Mouse (Mus musculus) cerebral cortex, adult 2 months (tissue): ENCODE results near the gene Thap4.

Experiments
- WGBS: fragments of 180-500 bp; shearing (Covaris S2); methylation state at CpG from one replicate; pipeline ENCODE4 v1.1.7; 2018; 5-methylcytosine and 5-hydroxymethylcytosine counted together

The Thap4 gene

DNA sequence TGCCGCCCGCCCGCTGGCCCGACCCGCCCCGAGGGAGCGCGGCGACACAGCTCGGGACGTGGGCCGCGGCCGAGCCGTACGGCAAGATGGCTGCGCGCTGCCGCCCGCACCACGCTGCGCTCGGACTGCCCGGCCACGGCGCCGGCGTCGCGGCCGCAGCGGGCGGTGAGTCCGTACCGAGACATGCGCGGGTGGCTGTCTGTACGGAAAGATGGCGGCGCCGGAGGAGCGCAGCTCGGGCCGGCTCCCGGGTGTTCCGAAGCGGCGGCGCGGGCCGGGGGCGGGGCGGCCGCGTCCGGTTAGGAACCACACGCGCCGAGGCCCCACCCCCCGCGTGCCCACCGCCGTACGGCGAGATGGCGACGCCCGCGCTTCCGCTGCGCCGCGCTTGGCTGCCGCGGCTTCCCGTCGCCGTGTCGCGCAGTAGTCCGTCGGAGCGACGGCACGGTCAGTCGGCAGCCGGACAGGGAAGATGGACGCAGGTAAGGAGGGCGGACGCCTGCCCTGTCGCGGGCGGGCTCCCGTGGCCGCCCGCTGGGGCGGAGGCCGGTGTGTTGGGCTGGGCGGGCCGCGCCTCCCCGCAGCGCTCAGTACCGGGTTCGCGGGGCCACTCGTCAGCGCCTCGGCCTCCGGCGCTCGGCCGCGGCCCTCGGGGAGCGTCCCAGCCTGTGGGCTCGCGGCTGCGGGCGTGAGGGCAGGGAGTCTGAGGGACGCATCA, at the start of gene Thap4:
Gene Thap4, minus strand, starts transcription at position 292 of the 718 bp plus-strand sequence.
- WGBS: 1% methylated on average over 103 of the region's 121 CpGs

DNA sequence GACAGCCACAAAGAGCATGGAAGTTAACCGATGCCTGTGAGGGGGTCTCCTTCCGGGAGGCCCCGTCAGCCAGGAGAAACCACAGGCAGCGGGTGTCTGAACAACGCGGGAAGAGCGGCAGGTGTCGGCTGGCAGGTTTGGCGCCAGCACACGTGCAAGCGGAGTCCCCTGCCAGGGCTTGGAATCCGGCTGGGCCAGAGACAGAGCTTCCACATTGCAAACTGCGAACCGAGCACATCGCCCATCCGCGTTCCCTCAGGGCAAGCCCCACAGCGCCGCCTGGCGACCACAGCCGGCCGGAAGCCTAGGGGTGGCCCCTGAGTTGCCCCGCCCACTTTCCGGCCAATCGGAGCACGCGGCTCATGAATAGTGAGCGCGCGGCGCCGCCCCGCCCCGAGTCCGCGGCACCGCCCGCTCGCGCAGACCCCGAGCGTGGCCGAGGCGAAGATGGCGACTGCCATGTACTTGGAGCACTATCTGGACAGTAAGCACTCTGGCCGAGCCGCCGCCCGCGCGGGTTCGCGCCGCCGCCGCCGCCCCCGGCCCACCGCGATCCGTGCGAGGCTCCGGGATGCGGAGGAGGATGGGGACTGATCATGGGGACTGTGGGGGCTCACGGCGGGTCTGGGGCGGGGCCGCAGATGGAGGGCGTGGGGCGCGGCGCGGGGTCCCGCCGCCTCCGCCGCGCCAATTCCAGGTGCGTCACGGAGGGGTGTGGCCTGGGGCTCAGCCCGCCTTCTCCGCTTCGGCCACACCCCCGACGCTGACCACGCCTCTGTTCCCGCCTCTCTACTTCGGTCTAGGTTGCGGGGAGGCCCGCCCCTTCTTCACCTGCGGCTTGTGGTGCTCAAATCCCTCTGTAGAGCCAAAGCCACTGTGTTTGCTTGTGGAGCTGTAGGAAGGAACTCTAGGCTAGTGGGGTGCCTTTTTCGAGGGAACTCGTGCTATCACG, 49.2 kb upstream of the Thap4 start, which contains the start of gene Ing5:
Gene Ing5, plus strand, starts transcription at position 410 of the 952 bp plus-strand sequence.
- under 1% methylated on average over 94 of the region's 94 CpGs for WGBS

DNA sequence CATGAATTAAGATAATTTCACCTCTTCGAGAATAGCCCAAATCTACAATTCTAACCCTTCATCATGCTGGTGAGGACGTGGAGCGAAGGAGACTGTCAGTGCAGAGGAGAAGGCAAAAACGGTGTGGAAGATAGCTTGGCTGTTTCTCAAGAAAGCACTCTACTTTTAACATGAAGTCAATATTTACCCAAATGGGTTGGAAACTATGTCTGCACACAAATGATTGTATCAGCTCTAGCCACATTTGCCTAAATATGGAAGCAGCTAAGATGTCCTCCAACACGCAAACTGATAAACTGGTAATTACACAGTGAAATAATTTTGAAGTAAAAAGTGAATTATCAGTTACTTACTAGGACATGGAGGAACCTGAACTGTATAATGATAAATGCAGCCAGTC, 48.1 kb upstream of the Thap4 start:
- WGBS: 79% methylated on average over 5 of the region's 5 CpGs

DNA sequence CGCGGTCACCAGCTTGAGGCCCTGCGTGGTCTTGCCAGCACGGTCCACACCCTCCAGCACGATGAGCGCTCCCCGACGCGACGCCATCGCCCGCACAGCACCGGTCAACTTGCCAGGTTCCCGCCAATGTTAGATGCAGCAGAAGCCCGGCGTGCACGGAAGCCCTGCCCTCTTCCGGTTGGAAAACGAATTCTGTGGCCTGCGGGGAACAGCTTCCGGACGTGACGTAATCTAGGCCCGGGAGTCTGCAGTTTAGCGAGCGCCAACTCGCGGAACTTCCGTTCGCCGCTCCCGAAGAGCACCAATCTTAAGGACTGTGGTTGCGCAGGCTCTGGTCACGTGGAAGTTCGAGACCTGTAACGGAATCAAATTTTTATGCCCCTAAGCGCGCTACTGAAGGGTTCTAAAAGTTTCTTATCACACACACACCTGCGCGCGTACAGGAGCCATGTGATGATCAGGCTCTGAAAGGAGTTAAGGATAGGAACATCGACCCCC, 47.1 kb upstream of the Thap4 start, which contains the start of gene Dtymk:
Gene Dtymk, minus strand, starts transcription at position 194 of the 498 bp plus-strand sequence.
- under 1% methylated on average over 42 of the region's 42 CpGs for WGBS

DNA sequence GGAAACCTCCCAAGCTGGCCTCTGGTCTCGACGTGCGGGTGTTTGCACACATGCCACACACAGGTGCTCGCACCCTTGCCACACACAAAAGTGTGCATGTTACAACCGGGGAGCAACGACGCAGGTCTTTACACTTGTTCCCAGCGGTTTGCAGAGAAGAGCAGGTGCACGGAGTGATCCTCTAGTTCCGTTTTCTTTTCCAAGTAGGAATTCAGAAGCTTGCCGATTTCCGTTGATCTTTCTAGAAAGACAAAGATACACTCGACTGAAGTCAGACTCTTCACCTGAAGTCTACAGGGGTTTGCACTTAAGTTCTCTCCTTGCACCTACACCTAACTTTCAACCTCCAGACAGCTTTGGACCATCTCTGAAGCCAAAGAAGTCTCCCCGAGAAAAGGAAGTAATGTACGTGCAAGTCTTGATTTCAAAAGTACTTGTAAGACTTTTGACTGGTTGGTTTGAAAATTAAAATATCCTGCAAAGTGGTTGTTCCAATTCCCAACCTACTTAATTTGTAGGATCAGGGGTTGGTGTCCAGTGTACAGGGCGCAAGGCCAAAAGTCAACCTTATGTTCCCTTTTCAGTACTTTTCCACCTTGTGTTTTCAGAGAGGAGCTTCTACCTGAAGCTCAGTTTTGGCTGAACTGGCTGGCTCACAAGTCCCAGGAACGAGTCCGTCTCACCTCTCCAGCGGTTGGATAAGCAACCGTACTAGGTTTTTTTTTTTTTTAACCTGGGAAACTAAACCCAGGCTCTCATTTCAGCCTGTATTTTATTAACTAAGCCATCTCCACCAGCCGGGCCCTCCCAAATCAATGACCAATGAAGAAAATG, 46.2 kb upstream of the Thap4 start:
- 77% methylated on average over 21 of the region's 21 CpGs for WGBS

DNA sequence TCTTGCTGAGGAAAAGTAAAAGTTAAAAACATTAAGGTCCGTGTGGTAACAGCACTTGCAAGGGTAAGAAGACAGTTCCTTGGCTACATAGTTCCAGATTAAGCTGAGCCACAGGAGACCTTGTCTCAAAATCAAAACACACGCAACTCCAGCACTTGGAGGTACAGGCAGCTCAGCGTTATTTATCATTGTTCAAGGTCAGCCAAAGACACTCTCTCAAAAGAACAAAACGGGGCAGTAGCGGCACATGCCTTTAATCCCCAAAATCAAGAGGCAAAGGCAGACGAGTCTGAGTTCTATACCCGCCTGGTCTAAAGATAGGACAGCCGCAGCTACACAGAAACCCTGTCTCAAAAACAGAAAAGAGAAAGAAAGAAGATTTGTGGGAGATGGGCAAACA, 41.2 kb upstream of the Thap4 start:
- 41% methylated on average over 8 of the region's 8 CpGs for WGBS

DNA sequence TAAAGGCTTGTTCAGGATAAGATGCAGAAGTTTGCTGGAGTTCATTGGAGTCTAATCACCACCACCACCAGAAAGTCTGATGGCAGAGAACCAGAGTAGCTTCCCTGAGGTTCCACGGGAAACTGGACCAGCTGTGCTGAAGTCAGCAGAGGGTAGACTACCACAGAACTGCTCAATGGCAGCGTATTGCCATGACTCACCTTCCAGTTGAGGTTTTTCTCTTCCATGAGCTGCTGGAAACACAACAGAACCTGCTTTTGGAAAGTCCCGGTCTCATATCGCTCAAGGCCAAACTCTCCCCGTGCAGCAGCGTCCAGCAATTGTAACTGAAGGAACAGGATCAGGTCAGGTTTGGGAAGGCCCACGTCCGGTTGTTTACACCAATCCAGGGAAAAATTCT, 39.9 kb upstream of the Thap4 start:
- WGBS: 92% methylated on average over 8 of the region's 8 CpGs

DNA sequence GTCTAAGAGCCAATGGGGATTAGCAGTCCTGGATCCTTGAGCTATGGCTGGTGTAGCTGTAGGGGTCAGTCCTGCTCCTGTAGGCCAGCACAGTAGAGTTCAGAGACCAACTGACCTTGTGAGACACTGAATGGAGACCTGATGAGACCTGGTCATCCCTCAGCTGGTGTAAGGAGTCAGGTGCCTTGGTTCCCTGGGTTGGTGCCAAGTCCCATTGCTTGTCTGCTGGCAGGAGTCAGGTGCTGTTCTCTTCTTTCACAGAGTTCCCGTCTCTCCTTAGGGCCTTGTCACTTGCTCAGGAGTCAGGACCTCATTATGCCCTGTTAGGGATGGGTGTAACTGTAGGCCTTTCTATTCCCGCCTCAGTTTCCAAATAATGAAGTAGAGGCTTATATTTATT, 32.2 kb upstream of the Thap4 start:
- 86% methylated on average over 2 of the region's 2 CpGs for WGBS

DNA sequence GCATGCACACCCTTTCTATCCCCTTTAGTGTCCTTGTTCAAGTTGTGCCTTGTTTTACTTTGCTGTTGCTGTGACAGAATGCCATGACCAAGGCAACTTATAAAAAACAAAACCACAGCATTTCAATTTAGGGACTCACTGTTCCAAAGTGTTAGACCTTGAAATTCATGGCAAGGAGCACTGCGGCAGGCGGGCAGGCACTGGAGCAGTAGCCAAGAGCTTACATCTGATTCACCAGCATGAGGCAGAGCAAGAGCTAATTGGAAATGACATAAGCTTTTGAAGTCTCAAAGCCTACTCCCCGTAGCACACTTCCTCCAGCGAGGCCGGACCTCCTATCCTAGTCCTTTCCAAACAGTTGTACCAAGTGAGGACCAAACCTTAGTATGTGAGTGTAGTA, 22.0 kb upstream of the Thap4 start:
- WGBS: 88% methylated on average over 5 of the region's 5 CpGs

DNA sequence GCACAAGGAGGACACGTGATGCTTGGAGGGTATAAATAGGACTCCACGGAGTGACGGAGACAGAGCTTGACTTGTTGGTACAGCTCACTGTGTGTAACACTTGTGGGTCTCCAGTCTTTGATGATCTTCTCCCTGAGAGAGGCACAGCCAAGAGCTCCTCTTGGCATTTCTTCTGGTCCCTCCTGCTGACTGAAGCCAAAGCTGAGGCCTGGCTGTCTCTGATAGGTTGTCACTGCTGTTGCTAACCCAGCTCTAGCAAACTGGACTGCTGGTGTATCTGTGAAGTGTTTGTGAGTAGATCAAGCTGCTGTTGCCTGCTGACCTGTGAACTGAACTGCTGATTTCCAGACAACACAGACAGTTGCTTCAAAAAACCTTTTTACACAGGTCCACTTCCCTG, 15.2 kb upstream of the Thap4 start:
- 67% methylated on average over 3 of the region's 3 CpGs for WGBS

DNA sequence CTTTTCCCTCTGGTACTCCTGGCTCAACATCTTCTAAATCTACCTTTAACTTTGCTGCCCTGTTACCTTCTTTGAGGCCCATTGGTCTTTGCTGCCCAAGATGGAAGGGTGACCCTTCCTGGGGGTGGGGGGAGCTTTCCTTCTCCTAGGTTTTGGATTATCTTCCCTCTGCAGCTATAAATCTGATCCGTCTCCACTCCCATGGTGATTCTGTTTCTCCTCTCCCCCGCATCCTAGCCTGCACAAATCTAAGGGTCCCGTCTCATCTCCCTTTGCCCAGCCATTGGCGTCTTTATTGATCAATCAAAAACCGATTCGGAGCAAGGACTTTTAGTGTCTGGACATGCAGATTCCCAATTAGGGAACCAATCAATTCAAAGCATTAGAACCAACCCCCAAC, 12.9 kb upstream of the Thap4 start:
- 97% methylated on average over 6 of the region's 6 CpGs for WGBS

DNA sequence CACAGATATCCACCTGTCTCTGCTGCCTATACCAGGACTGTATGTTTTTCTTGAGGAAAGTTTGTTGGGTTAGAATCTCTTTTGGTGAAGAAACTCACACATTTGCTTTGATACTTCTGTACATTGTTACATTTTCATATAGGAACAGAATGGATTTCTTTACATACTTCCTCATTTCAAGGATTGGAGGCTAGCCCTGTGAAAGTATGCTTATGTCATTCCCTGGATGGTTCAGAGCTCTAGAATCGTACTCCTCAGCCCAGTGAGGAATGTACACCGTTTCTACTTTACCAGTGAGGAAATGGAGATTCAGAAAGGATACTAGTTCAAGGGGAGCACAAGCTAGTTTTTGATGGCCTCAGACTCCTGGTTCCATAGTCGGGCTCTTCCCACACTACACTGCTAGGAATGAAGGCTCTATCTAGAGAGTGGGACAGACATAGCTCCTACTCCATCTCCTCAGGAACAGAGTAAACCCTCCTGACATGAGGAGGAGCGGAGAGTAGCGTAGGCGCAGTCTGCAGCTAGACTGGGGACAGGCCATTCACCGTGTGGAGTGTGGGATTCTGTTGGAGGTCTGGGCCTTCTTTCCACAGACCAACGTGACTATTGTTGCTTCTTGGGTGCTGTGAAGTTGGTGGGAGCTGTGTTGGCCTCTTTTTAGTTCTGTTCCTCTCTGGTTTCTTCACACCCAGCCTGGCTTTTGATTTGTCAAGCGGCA, 10.4 kb upstream of the Thap4 start:
- 74% methylated on average over 9 of the region's 9 CpGs for WGBS

DNA sequence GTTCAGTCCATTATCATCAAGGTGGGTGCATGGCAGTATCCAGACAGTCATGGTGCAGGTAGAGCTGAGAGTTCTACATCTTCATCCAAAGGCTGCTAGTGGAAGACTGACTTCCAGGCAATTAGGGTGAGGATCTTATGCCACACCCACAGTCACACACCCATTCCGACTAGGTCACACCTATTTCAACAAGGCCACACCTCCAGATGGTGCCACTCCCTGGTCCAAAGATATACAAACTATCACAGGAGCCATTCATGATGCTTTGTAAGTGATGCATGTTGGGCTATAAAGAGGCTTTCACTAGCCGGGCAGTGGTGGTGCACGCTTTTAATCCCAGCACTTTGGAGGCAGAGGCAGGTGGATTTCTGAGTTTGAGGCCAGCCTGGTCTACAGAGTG, 8.9 kb upstream of the Thap4 start:
- 91% methylated on average over 3 of the region's 3 CpGs for WGBS

DNA sequence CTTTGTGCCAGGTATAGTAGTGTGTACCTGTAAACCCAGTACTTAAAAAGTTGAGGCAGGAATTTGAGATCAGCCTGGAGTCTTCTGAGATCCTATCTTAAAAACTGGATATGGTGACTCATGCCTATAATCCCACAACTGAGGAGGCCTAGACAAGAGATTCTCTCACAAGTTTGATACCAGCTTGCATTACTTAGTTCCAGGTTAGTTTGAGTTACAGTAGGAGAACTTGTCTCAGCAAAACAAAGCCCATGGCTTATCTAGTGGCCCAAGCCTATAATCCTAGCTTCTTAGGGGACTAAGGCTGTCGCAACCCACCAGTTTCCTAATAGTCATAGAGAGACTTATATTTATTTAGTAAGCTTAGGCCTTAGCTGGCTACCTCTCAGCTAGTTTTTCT, 5.4 kb upstream of the Thap4 start:
- WGBS: 97% methylated on average over 1 of the region's 1 CpGs

DNA sequence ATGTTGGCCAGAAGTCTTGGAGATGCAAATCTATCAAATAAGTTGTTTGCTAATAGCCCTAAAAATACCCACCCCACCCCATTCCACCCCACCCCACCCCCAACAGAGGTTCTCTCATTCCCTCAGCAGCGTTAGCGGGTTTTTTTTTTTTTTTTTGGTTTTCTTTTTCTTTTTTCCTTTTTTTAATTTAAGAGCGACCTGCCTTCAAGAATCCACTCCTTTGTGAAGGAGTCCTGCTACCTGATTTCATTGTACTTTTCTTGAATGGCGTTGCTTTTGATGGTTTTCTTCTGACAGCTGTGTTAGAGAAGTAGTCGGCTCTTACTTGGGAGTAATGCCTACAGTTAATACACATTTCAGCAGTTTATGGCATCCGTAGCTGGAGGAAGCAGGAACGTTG, 954 bp upstream of the Thap4 start:
- WGBS: 16% methylated on average over 7 of the region's 7 CpGs

DNA sequence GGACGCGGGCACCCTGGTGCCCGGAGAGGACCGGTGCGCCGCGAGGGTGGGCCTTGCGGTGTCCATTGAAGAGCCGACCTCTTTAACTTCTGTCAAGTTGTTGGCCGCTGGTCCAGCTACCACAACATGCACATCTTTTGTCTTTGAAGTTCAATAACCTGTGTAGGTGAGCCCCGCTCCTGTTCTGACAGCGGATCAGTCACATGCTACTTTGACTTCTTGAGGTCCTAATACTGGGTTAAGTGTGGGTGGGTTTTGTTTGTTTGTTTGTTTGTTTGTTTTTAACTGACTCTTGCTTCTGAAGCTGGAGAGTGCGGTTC, 587 bp upstream of the Thap4 start:
- WGBS: under 1% methylated on average over 13 of the region's 13 CpGs

DNA sequence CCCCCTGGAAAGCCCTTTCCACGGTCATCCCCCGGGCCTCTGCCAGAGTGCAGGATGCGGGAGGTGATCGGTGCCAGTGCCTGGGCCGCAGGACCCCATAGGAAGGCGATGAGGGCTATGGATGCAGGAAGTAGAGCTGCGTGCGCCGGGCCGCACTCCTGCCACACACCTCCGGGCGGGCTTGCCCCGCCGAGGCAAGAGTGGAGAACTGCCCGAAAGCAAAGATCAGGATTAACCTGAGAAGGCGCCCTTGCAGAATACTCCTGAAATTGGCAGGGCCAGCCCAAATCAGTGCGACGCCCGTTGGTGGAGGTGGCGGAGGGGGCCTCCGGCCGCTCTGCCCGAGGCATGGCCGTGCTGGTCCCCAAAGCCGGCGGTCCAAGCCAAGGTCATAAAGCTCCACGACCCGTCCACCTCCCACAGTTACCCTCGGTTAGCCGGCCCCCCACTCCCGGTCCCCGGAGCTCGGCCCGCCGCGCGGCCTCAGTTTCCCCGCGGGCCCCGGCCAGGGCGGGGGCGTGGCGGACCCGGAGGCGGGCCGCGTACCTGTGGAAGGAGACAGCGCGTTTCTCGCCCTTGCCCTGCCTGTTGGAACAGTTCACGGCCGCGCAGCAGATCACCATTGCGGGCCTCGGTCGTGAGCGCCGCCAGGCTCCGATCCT, 622 bp downstream of the Thap4 start:
- WGBS: under 1% methylated on average over 59 of the region's 59 CpGs

DNA sequence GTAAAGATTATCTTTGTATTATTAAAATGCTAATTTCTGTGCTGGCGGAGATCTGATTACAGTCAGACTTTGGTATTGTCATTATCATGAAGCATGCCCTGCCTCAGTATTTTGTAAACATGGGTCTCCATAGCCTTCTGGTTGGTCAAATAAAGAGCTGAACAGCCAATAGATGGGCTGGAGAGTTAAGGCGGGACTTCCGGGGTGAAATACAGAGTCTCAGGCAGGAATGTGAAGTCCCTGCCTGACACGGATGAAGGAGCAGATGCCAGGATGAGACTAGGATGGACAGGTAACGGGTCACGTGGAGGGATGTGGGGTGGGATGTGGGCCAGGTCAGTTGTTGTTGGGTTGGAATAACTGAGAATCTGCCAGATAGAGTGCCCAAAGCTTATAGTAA, 3.4 kb downstream of the Thap4 start, which contains the start of gene Atg4b:
Gene Atg4b, plus strand, starts transcription at position 211 of the 400 bp plus-strand sequence.
- 86% methylated on average over 6 of the region's 6 CpGs for WGBS

DNA sequence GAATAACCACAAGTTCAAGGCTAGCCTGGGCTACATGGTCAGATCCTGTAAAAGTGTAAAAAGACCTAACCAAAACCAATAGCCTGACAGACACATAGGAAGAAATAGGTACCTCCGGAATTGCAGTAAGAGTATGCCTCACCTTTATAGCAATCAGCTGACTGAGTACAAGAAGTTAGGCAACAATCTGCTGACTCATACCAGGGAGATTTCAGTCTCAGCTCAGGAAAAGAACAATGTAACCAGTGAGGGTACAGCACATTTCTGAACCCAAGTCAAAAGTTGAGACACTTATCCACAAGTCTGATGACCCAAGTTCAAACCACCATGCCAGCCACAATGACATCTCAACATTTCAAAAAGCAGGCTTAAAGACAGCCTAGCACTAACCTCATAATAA, 6.1 kb downstream of the Thap4 start:
- 94% methylated on average over 1 of the region's 1 CpGs for WGBS

DNA sequence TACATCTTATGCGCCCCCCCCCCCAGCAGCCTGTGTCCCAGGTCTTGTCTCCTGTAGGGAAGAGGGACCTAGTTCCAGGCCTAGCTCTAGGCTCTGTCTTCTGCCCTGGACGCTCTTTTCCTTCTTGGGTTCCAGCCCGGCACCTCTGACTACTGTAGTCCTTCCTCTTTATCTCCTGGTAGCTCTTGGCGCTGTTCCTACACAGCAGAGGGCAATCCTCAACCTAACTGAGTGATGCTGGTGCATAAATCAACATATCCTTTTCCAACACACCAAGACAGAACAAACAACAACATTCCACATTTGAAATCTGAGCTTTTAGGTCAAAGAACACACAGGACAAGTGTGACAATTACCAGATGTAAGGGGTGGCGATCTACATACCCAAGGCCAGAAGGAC, 8.5 kb downstream of the Thap4 start:
- 89% methylated on average over 5 of the region's 5 CpGs for WGBS

DNA sequence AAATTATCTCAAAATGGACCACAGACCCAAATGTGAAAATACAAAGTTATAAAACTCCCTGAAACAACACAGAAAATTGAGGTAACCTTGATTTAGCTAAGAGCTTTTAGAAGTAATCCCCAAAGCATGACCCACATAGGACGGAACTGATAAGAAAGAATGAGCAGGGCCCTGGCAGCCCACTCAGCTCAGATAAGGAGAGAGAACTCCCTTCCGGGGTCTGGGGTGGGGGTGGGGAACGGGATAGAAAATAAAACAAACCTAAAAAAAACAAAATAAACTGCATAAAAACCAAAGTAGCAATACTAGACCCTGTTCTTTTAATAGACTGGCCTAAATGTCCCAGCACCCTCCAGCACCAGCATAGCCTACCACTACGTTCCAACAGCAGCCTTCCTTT, 12.7 kb downstream of the Thap4 start:
- 80% methylated on average over 4 of the region's 4 CpGs for WGBS
